Mouse (Mus musculus) heart, postnatal 4 days (tissue): ENCODE measurements around the gene Cacng7. TPM values are rescaled to one million over a fixed set of nuclear protein-coding genes. Genes with fewer than 3 reads are reported as not detected.
A peak's percentile ranks its signal among the peaks of the same experiment; 100 is the strongest.

Experiments
- DNase-seq: peaks from one replicate; pipeline ENCODE4 v3.0.0; 2021
- total RNA-seq, 2 experiments: library from RNA; stranded (reverse); gene quantifications; 2 replicates each; pipeline ENCODE4 v1.2.3; 2021

Gene Cacng7
- total RNA-seq, 2 experiments from 2014 or later, result 6.9 to 7.4 TPM

- no peak for DNase-seq
Observed at GRCm38 (mm10) chr7:3347366-3348287, 14.9 kb downstream of the Cacng7 start.

- no peak for DNase-seq
Observed at GRCm38 (mm10) chr7:3348326-3348725, 15.6 kb downstream of the Cacng7 start.

- DNase-seq, result no peak
Observed at GRCm38 (mm10) chr7:3349775-3350174, 17.0 kb downstream of the Cacng7 start.

- DNase-seq, result no peak
Observed at GRCm38 (mm10) chr7:3351536-3351935, 18.8 kb downstream of the Cacng7 start.

- DNase-seq, result no peak
Observed at GRCm38 (mm10) chr7:3354850-3355249, 22.1 kb downstream of the Cacng7 start.

- DNase-seq, result no peak
Observed at GRCm38 (mm10) chr7:3360678-3361077, 27.9 kb downstream of the Cacng7 start.

- no peak for DNase-seq
Observed at GRCm38 (mm10) chr7:3365547-3366279, 33.0 kb downstream of the Cacng7 start.

- DNase-seq, result peak; percentile 6
Observed at GRCm38 (mm10) chr7:3366705-3367516, 34.2 kb downstream of the Cacng7 start.

GRCm38 (mm10) chr7:3367569-3367968, 34.8 kb downstream of the Cacng7 start:
- no peak for DNase-seq

GRCm38 (mm10) chr7:3368311-3368710, 35.6 kb downstream of the Cacng7 start:
- DNase-seq, result no peak

- no peak for DNase-seq
Observed at GRCm38 (mm10) chr7:3369189-3369588, 36.4 kb downstream of the Cacng7 start.

GRCm38 (mm10) chr7:3370407-3370806, 37.7 kb downstream of the Cacng7 start:
- no peak for DNase-seq

GRCm38 (mm10) chr7:3372376-3372775, 39.6 kb downstream of the Cacng7 start:
- DNase-seq, result no peak

- no peak for DNase-seq
Observed at GRCm38 (mm10) chr7:3373754-3374153, 41.0 kb downstream of the Cacng7 start.

GRCm38 (mm10) chr7:3376831-3377230, 44.1 kb downstream of the Cacng7 start:
- peak; percentile 80 for DNase-seq

- DNase-seq, result no peak
Observed at GRCm38 (mm10) chr7:3382123-3382522, 49.4 kb downstream of the Cacng7 start.

- DNase-seq, result no peak
Observed at GRCm38 (mm10) chr7:3384807-3385319, 52.1 kb downstream of the Cacng7 start.

- DNase-seq, result no peak
Observed at GRCm38 (mm10) chr7:3386036-3386730, 53.4 kb downstream of the Cacng7 start.

- no peak for DNase-seq
Observed at GRCm38 (mm10) chr7:3387761-3388160, 55.0 kb downstream of the Cacng7 start.

- DNase-seq, result no peak
Observed at GRCm38 (mm10) chr7:3388885-3389284, 56.1 kb downstream of the Cacng7 start.
